Mouse (Mus musculus) erythroblast, embryonic 14.5 days (primary cell): Measurements from ENCODE around the gene Nfkbid. TPM values are rescaled to one million over a fixed set of nuclear protein-coding genes. Genes with fewer than 3 reads are reported as not detected.

Experiments
- H3K27me3 ChIP-seq: 2 replicates; pipeline ENCODE4 v1.6.1; 2012; ENCODE audit warnings: inconsistent platforms; ENCODE audit not compliant: control insufficient read depth
- H3K36me3 ChIP-seq: 2 replicates; pipeline ENCODE4 v1.6.1; 2012; ENCODE audit warnings: mild to moderate bottlenecking, inconsistent platforms; ENCODE audit not compliant: control insufficient read depth
- H3K4me1 ChIP-seq: 2 replicates; pipeline ENCODE4 v1.6.1; 2012; ENCODE audit warnings: inconsistent platforms; ENCODE audit not compliant: control insufficient read depth
- H3K4me3 ChIP-seq: replicated peaks from 2 replicates; pipeline ENCODE3; 2012; ENCODE audit warnings: moderate library complexity, mild to moderate bottlenecking, inconsistent platforms
- H3K9me3 ChIP-seq: 2 replicates; pipeline ENCODE4 v1.6.1; 2012; ENCODE audit warnings: low read length, inconsistent platforms, mixed read lengths; ENCODE audit not compliant: control insufficient read depth
- GATA1 ChIP-seq: IDR thresholded peaks from 2 replicates; pipeline ENCODE4 v1.6.1; 2012; ENCODE audit warnings: low read length, inconsistent platforms, mixed read lengths
- TAL1 ChIP-seq: IDR thresholded peaks from 3 replicates; pipeline ENCODE4 v1.6.1; 2012; ENCODE audit warnings: low read length, inconsistent platforms, mixed read lengths
- polyA plus RNA-seq: library from polyadenylated mRNA; stranded (reverse); fragments of >175 nt; gene quantifications from 2 replicates; pipeline ENCODE4 v1.2.3, GENCODE M21; 2012

The Nfkbid gene
- polyA plus RNA-seq, 1 experiment: 0.23 TPM

GRCm38 (mm10) chr7:30436879-30437278, 15.3 kb downstream of the Nfkbid start:
- no peaks in the 10 kb centered on the region for H3K4me1 ChIP-seq
- no peak overlapping the region for H3K4me3 ChIP-seq
- no peak for TF ChIP-seq GATA1
- no peak for TF ChIP-seq TAL1
- H3K9me3 ChIP-seq: no peaks in the 10 kb centered on the region
- no peaks in the 10 kb centered on the region for H3K36me3 ChIP-seq
- H3K27me3 ChIP-seq: peaks cover 21% of the 10 kb centered on the region

- Histone ChIP-seq H3K27me3 (peaks cover 42% of the 10 kb centered on the region), H3K9me3 (no peaks in the 10 kb centered on the region)
- no peak for TF ChIP-seq GATA1
- TF ChIP-seq TAL1: no peak
Observed at GRCm38 (mm10) chr7:30439734-30440133, 18.2 kb downstream of the Nfkbid start.

GRCm38 (mm10) chr7:30440697-30441096, 19.2 kb downstream of the Nfkbid start:
- peaks cover 47% of the 10 kb centered on the region for H3K27me3 ChIP-seq

More at GRCm38 (mm10) chr7:30439734-30440133, 18.2 kb downstream of the Nfkbid start:
- Histone ChIP-seq H3K36me3 (no peaks in the 10 kb centered on the region), H3K4me1 (peaks cover 4% of the 10 kb centered on the region; the same call in 1 of the 2 replicates), H3K4me3 (no peak overlapping the region)

GRCm38 (mm10) chr7:30443696-30444095, 22.2 kb downstream of the Nfkbid start:
- no peak overlapping the region for H3K4me3 ChIP-seq
- peaks cover 12% of the 10 kb centered on the region for H3K4me1 ChIP-seq
- peaks cover 47% of the 10 kb centered on the region for H3K27me3 ChIP-seq
- no peaks in the 10 kb centered on the region for H3K36me3 ChIP-seq
- TF ChIP-seq TAL1 (no peak), GATA1 (no peak)
- H3K9me3 ChIP-seq: peaks cover 11% of the 10 kb centered on the region

More at GRCm38 (mm10) chr7:30440697-30441096, 19.2 kb downstream of the Nfkbid start:
- Histone ChIP-seq H3K4me3 (no peak overlapping the region), H3K9me3 (no peaks in the 10 kb centered on the region), H3K36me3 (no peaks in the 10 kb centered on the region), H3K4me1 (peaks cover 12% of the 10 kb centered on the region)
- no peak for TF ChIP-seq TAL1

- Histone ChIP-seq H3K36me3 (no peaks in the 10 kb centered on the region), H3K27me3 (peaks cover 45% of the 10 kb centered on the region), H3K4me3 (peak overlapping the region; percentile 52), H3K9me3 (peaks cover 11% of the 10 kb centered on the region), H3K4me1 (peaks cover 12% of the 10 kb centered on the region)
- TF ChIP-seq TAL1: no peak
- TF ChIP-seq GATA1: no peak
Observed at GRCm38 (mm10) chr7:30444154-30444970, 22.8 kb downstream of the Nfkbid start.

- H3K4me3 ChIP-seq: peak within 1 kb of the TSS; percentile 52
- H3K4me1 ChIP-seq: peaks cover 12% of the 10 kb centered on the region
- H3K9me3 ChIP-seq: peaks cover 11% of the 10 kb centered on the region
- TF ChIP-seq GATA1 (no peak), TAL1 (no peak)
- H3K36me3 ChIP-seq: no peaks in the 10 kb centered on the region
- H3K27me3 ChIP-seq: peaks cover 42% of the 10 kb centered on the region
Observed at GRCm38 (mm10) chr7:30444971-30445751, 23.6 kb downstream of the Nfkbid start, which contains the start of gene Aplp1. TSS of gene Aplp1 (minus strand) at chr7:30445535.

- H3K9me3 ChIP-seq: peaks cover 11% of the 10 kb centered on the region
- no peak overlapping the region for H3K4me3 ChIP-seq
- TF ChIP-seq GATA1 (no peak), TAL1 (no peak)
- H3K27me3 ChIP-seq: peaks cover 47% of the 10 kb centered on the region
- peaks cover 16% of the 10 kb centered on the region for H3K4me1 ChIP-seq
- H3K36me3 ChIP-seq: no peaks in the 10 kb centered on the region
Observed at GRCm38 (mm10) chr7:30450241-30450640, 28.7 kb downstream of the Nfkbid start.

- no peak overlapping the region for H3K4me3 ChIP-seq
- no peaks in the 10 kb centered on the region for H3K36me3 ChIP-seq
- H3K4me1 ChIP-seq: peaks cover 12% of the 10 kb centered on the region
- peaks cover 63% of the 10 kb centered on the region for H3K27me3 ChIP-seq
- TF ChIP-seq TAL1: no peak
- TF ChIP-seq GATA1: no peak
- H3K9me3 ChIP-seq: no peaks in the 10 kb centered on the region
Observed at GRCm38 (mm10) chr7:30453327-30453726, 31.8 kb downstream of the Nfkbid start.

- H3K9me3 ChIP-seq: no peaks in the 10 kb centered on the region
- TF ChIP-seq GATA1 (no peak), TAL1 (no peak)
- H3K27me3 ChIP-seq: peaks cover 67% of the 10 kb centered on the region
- H3K36me3 ChIP-seq: no peaks in the 10 kb centered on the region
- peaks cover 12% of the 10 kb centered on the region for H3K4me1 ChIP-seq
- no peak overlapping the region for H3K4me3 ChIP-seq
Observed at GRCm38 (mm10) chr7:30453766-30454165, 32.2 kb downstream of the Nfkbid start.
